Mouse (Mus musculus): Measurements from ENCODE around the gene Flot1. TPM values are rescaled to one million over a fixed set of nuclear protein-coding genes. Genes with fewer than 3 reads are reported as not detected.

Gene Flot1
- total and polyA plus RNA-seq, 3 experiments: 38.1 to 64.1 TPM; not detected in 1

DNA sequence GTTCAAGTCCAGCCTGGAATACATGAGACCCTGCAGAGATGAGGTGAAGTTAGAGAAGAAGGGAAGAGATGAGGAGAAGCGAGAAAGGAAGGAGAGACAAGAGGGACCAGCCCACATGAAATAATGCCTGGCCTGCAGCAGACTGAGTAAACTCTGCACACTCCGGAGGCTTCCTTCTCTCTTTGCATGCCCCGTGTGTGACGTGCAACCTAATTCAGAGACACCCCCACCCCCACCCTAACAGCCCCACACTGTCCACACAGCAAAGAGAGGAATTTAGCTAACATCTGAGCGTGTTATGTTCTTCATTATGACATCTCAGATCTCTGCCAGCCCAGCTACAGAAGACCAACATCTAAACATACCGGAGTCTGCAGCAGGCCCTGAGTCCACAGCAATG is 44.1 kb upstream of the Flot1 start:
- no peak overlapping the region for H3K27ac ChIP-seq (ENCODE audit: control insufficient read depth, low read depth, low read length)
- H3K79me2 ChIP-seq (ENCODE audit: control insufficient read depth, insufficient read depth, low read length, poor library complexity): no peaks in the 10 kb centered on the region
- no peak for TF ChIP-seq RAD21 (IDR thresholded peaks at IDR 0.05; ENCODE audit: low read depth, low read length)
- TF ChIP-seq HCFC1 (IDR thresholded peaks at IDR 0.05; ENCODE audit: low read depth, low read length): no peak
- TF ChIP-seq GABPA (IDR thresholded peaks at IDR 0.05; ENCODE audit: low read depth, low read length): no peak
- no peaks in the 10 kb centered on the region for H3K9me3 ChIP-seq (replicated peaks; ENCODE audit: insufficient read depth, low read length)
- peaks cover 0 to 19% of the 10 kb centered on the region in 2 experiments; a peak in 2 of 4 replicates for H3K36me3 ChIP-seq (ENCODE audit: control insufficient read depth in 1 of 2, insufficient read depth in 2 of 2, low read length in 2 of 2)
- H3K4me3 ChIP-seq (ENCODE audit: control insufficient read depth in 1 of 2, insufficient read depth in 1 of 2, low read depth in 2 of 2, low read length in 2 of 2): no peak overlapping the region
- no peak for DNase-seq (ENCODE audit: low read depth, low spot score)
- H3K9ac ChIP-seq (ENCODE audit: control insufficient read depth, low read depth, low read length, poor library complexity, severe bottlenecking): no peak overlapping the region
- H3K4me1 ChIP-seq (ENCODE audit: control insufficient read depth in 1 of 2, insufficient read depth in 2 of 2, low read length in 2 of 2): peaks cover 3 to 23% of the 10 kb centered on the region in 2 experiments; a peak in 3 of 4 replicates
- no peaks in the 10 kb centered on the region for H3K27me3 ChIP-seq (ENCODE audit: control insufficient read depth in 1 of 2, insufficient read depth in 2 of 2, low read length in 2 of 2)

GRCm38 (mm10) chr17:35779466-35780205 is 43.4 kb upstream of the Flot1 start:
- H3K27ac ChIP-seq (ENCODE audit: control insufficient read depth, low read depth, low read length): peak overlapping the region; percentile 40; the same call in 1 of the 2 replicates
- DNase-seq (ENCODE audit: low read depth, low spot score): no peak
- no peak for TF ChIP-seq RCOR1 (IDR thresholded peaks at IDR 0.05; ENCODE audit: low read depth, low read length)
- no peaks in the 10 kb centered on the region for H3K79me2 ChIP-seq (ENCODE audit: control insufficient read depth, insufficient read depth, low read length, poor library complexity)
- peaks cover 0 to 19% of the 10 kb centered on the region in 2 experiments; a peak in 2 of 4 replicates for H3K36me3 ChIP-seq (ENCODE audit: control insufficient read depth in 1 of 2, insufficient read depth in 2 of 2, low read length in 2 of 2)
- no peak overlapping the region for H3K4me3 ChIP-seq (ENCODE audit: control insufficient read depth in 1 of 2, insufficient read depth in 1 of 2, low read depth in 2 of 2, low read length in 2 of 2)
- H3K27me3 ChIP-seq (ENCODE audit: control insufficient read depth in 1 of 2, insufficient read depth in 2 of 2, low read length in 2 of 2): no peaks in the 10 kb centered on the region
- no peak overlapping the region for H3K9ac ChIP-seq (ENCODE audit: control insufficient read depth, low read depth, low read length, poor library complexity, severe bottlenecking)
- H3K9me3 ChIP-seq (replicated peaks; ENCODE audit: insufficient read depth, low read length): no peaks in the 10 kb centered on the region
- H3K4me1 ChIP-seq (ENCODE audit: control insufficient read depth in 1 of 2, insufficient read depth in 2 of 2, low read length in 2 of 2): peaks cover 3 to 29% of the 10 kb centered on the region in 2 experiments; a peak in 3 of 4 replicates

GRCm38 (mm10) chr17:35780362-35780761 is 42.7 kb upstream of the Flot1 start:
- no peak overlapping the region for H3K9ac ChIP-seq (ENCODE audit: control insufficient read depth, low read depth, low read length, poor library complexity, severe bottlenecking)
- no peaks in the 10 kb centered on the region for H3K79me2 ChIP-seq (ENCODE audit: control insufficient read depth, insufficient read depth, low read length, poor library complexity)
- H3K27me3 ChIP-seq (ENCODE audit: control insufficient read depth in 1 of 2, insufficient read depth in 2 of 2, low read length in 2 of 2): no peaks in the 10 kb centered on the region
- H3K9me3 ChIP-seq (replicated peaks; ENCODE audit: insufficient read depth, low read length): no peaks in the 10 kb centered on the region
- H3K4me3 ChIP-seq (ENCODE audit: control insufficient read depth in 1 of 2, insufficient read depth in 1 of 2, low read depth in 2 of 2, low read length in 2 of 2): no peak overlapping the region
- H3K36me3 ChIP-seq (ENCODE audit: control insufficient read depth in 1 of 2, insufficient read depth in 2 of 2, low read length in 2 of 2): peaks cover 0 to 19% of the 10 kb centered on the region in 2 experiments; a peak in 2 of 4 replicates
- peak overlapping the region; percentile 40; the same call in 1 of the 2 replicates for H3K27ac ChIP-seq (ENCODE audit: control insufficient read depth, low read depth, low read length)
- peak; percentile 87 for DNase-seq (ENCODE audit: low read depth, low spot score)
- H3K4me1 ChIP-seq (ENCODE audit: control insufficient read depth in 1 of 2, insufficient read depth in 2 of 2, low read length in 2 of 2): peaks cover 3 to 35% of the 10 kb centered on the region in 2 experiments; a peak in 3 of 4 replicates
- TF ChIP-seq SIN3A (IDR thresholded peaks at IDR 0.05; ENCODE audit: low read length) (peak; percentile 48; the same call in 1 of the 2 replicates), SMC3 (IDR thresholded peaks at IDR 0.05; ENCODE audit: low read depth, low read length) (no peak), POLR2A (IDR thresholded peaks at IDR 0.05; ENCODE audit: control insufficient read depth in 1 of 2, insufficient read depth in 1 of 2, low read depth in 1 of 2, low read length in 2 of 2, poor library complexity in 1 of 2) (no peak), EP300 (IDR thresholded peaks at IDR 0.05; ENCODE audit: low read depth in 1 of 2, low read length in 2 of 2) (peak; percentile 85 to 91), TCF12 (IDR thresholded peaks at IDR 0.05; ENCODE audit: low read depth, low read length) (peak; percentile 78), NRF1 (IDR thresholded peaks at IDR 0.05; ENCODE audit: insufficient read depth, low read depth, low read length, poor library complexity, severe bottlenecking) (no peak), MEF2A (IDR thresholded peaks at IDR 0.05; ENCODE audit: extremely low read depth, insufficient replicate concordance, low read depth, low read length, poor library complexity, severe bottlenecking) (no peak), MAZ (IDR thresholded peaks at IDR 0.05; ENCODE audit: low read depth, low read length) (no peak), TBP (IDR thresholded peaks at IDR 0.05; ENCODE audit: low read depth, low read length) (no peak), TAL1 (IDR thresholded peaks at IDR 0.05; ENCODE audit: low read length) (peak; percentile 91), UBTF (IDR thresholded peaks at IDR 0.05; ENCODE audit: borderline replicate concordance, insufficient read depth, low read depth, low read length) (no peak), BHLHE40 (IDR thresholded peaks at IDR 0.05; ENCODE audit: borderline replicate concordance, low read depth, low read length) (no peak), RAD21 (IDR thresholded peaks at IDR 0.05; ENCODE audit: low read depth, low read length) (no peak), RCOR1 (IDR thresholded peaks at IDR 0.05; ENCODE audit: low read depth, low read length) (peak; percentile 81), GABPA (IDR thresholded peaks at IDR 0.05; ENCODE audit: low read depth, low read length) (no peak), KAT2A (conservative IDR thresholded peaks at IDR 0.05; ENCODE audit: low read depth, low read length) (no peak), ZMIZ1 (IDR thresholded peaks at IDR 0.05; ENCODE audit: low read depth, low read length) (no peak), CHD1 (IDR thresholded peaks at IDR 0.05; ENCODE audit: low read depth, low read length) (no peak), CHD2 (IDR thresholded peaks at IDR 0.05; ENCODE audit: low read length) (no peak), MYC (IDR thresholded peaks at IDR 0.05; ENCODE audit: low read depth, low read length) (no peak), GATA1 (IDR thresholded peaks at IDR 0.05; ENCODE audit: low read depth, low read length) (peak; percentile 85), CTCF (IDR thresholded peaks at IDR 0.05 in 2 of 3, conservative IDR thresholded peaks at IDR 0.05 in 1 of 3; ENCODE audit: control insufficient read depth in 1 of 3, insufficient read depth in 1 of 3, low read depth in 2 of 3, low read length in 3 of 3, poor library complexity in 1 of 3, severe bottlenecking in 1 of 3) (no peak)
